Mouse (Mus musculus) spleen, adult 2 months (tissue): ENCODE measurements around the gene Hoxc10. TPM values are rescaled to one million over a fixed set of nuclear protein-coding genes. Genes with fewer than 3 reads are reported as not detected.

ENCODE experiments used
- DNase-seq, 2 experiments: peaks; one replicate each; pipeline versions ENCODE4 v3.0.0 to v3.0.0-alpha.2; 2012 to 2021; ENCODE audit warnings: low spot score in 2 of 2, low read depth in 1 of 2
- H3K27ac ChIP-seq: fragments of 200-500 bp; 2 replicates; pipeline ENCODE4 v1.5.1; 2012; ENCODE audit warnings: low read length, inconsistent platforms; ENCODE audit not compliant: insufficient read depth
- H3K27me3 ChIP-seq: fragments of 200-500 bp; 2 replicates; pipeline ENCODE4 v1.6.1; 2012; ENCODE audit warnings: mild to moderate bottlenecking, moderate library complexity, low read length, inconsistent platforms; ENCODE audit not compliant: control insufficient read depth, insufficient read depth
- H3K36me3 ChIP-seq: fragments of 200-500 bp; 2 replicates; pipeline ENCODE4 v1.6.1; 2012; ENCODE audit warnings: mild to moderate bottlenecking, low read length, inconsistent platforms; ENCODE audit not compliant: control insufficient read depth, insufficient read depth
- H3K4me1 ChIP-seq: fragments of 200-500 bp; 2 replicates; pipeline ENCODE4 v1.6.1; 2011; ENCODE audit warnings: inconsistent platforms; ENCODE audit not compliant: control insufficient read depth, insufficient read depth, insufficient read length
- H3K4me3 ChIP-seq: fragments of 200-500 bp; 2 replicates; pipeline ENCODE4 v1.5.1; 2011; ENCODE audit warnings: mild to moderate bottlenecking, inconsistent platforms; ENCODE audit not compliant: insufficient read depth, insufficient read length; ENCODE audit errors: extremely low read depth
- CTCF ChIP-seq: fragments of 200-500 bp; IDR thresholded peaks from 2 replicates; pipeline ENCODE4 v1.5.1; 2011; ENCODE audit warnings: mild to moderate bottlenecking, inconsistent platforms; ENCODE audit not compliant: insufficient read depth, insufficient read length, insufficient replicate concordance; ENCODE audit errors: extremely low read depth
- POLR2A ChIP-seq: fragments of 200-500 bp; IDR thresholded peaks from 2 replicates; pipeline ENCODE4 v1.6.1; 2011; ENCODE audit warnings: low read depth, low read length, inconsistent platforms
- WGBS: fragments of 180-500 bp; shearing (Covaris S2); methylation state at CpG from one replicate; pipeline ENCODE4 v1.1.7; 2018; 5-methylcytosine and 5-hydroxymethylcytosine counted together
- polyA plus RNA-seq: library from polyadenylated mRNA; depleted of rRNA; stranded (reverse); fragments of >200 nt; gene quantifications from 2 replicates; pipeline ENCODE4 v1.2.3, GENCODE M21; 2012

Gene Hoxc10
- polyA plus RNA-seq, 1 experiment: not detected

DNA sequence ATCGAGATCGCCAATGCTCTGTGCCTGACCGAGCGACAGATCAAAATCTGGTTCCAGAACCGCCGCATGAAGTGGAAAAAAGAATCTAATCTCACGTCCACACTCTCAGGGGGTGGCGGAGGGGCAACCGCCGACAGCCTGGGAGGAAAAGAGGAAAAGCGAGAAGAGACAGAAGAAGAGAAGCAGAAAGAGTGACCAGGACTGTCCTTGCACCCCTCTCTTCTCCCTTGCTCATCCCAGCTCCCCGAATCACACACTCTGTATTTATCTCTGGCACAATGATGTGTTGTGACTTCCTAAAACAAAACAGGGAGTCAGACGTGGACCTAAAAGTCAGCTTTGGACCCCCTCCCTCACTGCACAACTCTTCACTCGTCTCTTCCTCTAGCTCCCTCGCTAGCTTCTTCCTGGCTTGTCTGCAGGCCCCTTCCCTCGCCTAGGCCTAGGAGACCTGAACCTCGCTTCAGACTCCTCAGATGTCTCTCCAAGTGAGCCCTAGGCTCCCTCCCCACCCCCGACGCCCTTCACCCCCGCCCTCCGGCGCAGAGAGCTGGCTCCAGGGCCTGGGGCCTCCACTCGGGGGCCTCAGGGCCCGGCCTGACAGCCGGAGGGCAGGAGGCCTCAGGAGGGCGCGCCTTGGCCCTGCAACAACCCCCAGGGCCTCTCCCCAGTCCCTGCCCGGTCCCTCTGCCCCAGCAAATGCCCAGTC lies 44.4 kb downstream of the Hoxc10 start:
- H3K27me3 ChIP-seq: peaks cover 53% of the 10 kb centered on the region
- 12% methylated on average over 28 of the region's 28 CpGs for WGBS

DNA sequence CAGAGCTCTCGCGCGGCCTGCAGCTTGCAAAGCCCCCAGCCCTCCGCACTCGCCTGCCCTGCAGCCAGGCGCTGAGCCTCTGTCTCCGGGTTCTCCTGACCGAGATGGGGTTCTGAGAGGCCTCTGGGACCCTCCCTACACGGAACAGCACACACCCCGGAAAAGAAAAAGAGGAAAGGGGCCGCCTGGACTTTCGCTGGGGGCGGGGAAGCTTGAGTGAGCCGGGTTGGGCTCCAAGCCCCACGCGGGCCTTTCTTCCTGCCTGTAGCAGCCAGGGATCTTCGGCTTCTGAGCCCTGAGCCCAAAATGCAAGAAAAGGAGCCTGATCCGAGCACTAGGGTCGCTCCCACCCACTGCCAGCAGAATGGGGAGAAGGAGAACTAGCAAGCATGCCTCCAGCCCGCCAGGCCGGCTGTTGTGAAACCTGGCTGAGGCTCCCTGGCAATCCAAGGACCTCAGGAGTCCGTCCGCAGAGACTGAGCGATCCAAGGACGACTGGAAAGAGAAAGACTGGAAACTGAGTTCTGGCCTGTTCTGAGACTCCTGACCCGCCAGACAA lies 45.4 kb downstream of the Hoxc10 start:
- Histone ChIP-seq H3K4me3 (no peak overlapping the region), H3K27me3 (peaks cover 49% of the 10 kb centered on the region), H3K27ac (no peak overlapping the region), H3K4me1 (peaks cover 2% of the 10 kb centered on the region; the same call in 1 of the 2 replicates), H3K36me3 (no peaks in the 10 kb centered on the region)
- 21% methylated on average over 26 of the region's 26 CpGs for WGBS
- DNase-seq: no peak
- TF ChIP-seq CTCF (no peak), POLR2A (no peak)

More for the DNA sequence above, 44.4 kb downstream of the Hoxc10 start:
- Histone ChIP-seq H3K27ac (no peak overlapping the region), H3K4me3 (no peak overlapping the region), H3K4me1 (peaks cover 2% of the 10 kb centered on the region; the same call in 1 of the 2 replicates), H3K36me3 (no peaks in the 10 kb centered on the region)
- TF ChIP-seq POLR2A (no peak), CTCF (no peak)
- no peak for DNase-seq

DNA sequence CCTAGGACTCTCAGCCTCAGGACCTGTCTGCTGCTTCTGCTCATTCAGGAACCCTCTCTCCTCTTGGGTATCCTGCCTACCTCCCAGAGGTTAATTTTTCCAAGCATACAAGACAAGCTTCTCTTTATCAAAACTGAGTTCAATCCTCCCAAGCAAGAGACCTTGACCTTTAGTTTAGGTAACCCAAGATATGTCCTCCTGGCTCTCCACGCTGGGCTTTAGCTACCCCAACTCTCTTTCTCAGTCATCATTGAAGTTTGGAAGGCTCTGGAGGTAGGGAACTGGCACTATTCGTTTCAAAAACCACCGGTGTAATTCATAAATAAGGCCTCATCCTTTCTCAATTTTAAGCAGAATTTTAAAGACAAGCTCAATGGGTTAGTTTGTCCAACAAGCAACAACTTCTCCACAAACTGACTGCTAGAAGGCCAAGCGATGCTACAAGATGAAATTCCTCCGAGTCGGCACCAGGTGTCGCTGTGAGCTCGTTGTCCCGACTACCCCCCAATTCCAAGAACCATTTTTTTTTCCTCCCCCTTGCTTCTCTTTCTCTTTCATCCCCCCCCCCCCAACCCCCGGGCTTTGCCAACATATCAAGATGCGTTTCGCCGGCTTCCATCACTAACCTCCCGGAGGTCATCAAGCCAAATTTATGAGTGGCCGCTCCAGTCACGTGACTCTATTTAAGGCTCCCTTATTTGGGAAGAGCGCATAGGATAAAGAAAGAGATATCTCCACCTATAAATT lies 46.8 kb downstream of the Hoxc10 start:
- peaks cover 37% of the 10 kb centered on the region for H3K27me3 ChIP-seq
- peaks cover 2% of the 10 kb centered on the region; the same call in 1 of the 2 replicates for H3K4me1 ChIP-seq
- H3K4me3 ChIP-seq: no peak overlapping the region
- WGBS: 9% methylated on average over 17 of the region's 17 CpGs
- TF ChIP-seq CTCF: peak; percentile 71; the same call in 1 of the 2 replicates
- no peak for TF ChIP-seq POLR2A
- H3K36me3 ChIP-seq: no peaks in the 10 kb centered on the region
- DNase-seq: no peak
- no peak overlapping the region for H3K27ac ChIP-seq

DNA sequence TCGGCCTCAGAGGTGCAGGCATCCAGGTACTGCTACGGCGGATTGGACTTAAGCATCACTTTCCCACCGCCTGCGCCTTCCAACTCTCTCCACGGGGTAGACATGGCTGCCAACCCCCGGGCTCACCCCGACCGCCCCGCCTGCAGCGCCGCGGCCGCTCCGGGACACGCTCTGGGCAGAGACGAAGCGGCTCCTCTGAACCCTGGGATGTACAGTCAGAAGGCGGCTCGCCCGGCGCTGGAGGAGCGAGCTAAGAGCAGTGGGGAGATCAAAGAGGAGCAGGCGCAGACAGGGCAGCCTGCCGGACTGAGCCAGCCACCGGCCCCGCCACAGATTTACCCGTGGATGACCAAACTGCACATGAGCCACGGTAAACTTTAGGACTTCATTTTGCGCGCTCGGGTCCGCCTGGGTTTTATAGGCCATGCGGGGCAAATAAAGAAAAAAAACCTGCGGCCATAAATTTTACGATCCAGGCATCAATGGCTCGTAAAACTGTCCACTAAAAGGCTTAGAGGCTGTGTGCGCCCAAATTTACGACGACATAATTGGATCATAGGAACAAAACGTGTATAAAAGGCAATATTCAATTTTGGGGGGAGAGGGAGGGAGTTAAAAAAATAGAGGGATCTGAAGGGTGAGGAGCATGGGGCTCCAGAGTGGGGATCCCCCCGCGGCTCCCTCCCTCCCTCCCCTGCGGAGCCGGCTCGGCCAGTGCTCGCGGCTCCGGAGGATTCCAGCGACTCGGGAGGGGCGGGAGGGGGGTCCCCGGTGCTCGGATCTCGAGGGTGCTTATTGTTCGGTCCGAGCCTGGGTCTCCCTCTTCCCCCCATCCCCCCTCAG lies 47.8 kb downstream of the Hoxc10 start:
- WGBS: 6% methylated on average over 56 of the region's 57 CpGs
- Histone ChIP-seq H3K27me3 (peaks cover 33% of the 10 kb centered on the region), H3K27ac (no peak overlapping the region), H3K36me3 (no peaks in the 10 kb centered on the region), H3K4me1 (peaks cover 2% of the 10 kb centered on the region; the same call in 1 of the 2 replicates), H3K4me3 (no peak overlapping the region)
- TF ChIP-seq CTCF (no peak), POLR2A (no peak)
- DNase-seq: no peak

DNA sequence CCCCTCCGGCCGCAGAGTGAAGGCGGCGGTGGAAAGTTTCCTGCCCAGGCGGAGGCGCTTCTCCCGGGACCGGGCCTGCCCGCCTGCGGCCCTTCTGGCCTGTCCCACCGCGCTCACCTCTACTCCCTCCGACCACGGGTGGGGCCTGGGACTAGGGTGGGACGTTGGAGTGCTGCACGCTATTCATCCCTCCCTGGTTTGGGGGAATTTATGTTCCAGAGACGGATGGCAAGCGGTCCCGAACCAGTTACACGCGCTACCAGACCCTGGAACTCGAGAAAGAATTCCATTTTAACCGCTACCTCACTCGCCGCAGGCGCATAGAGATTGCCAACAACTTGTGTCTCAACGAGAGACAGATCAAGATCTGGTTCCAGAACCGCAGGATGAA lies 48.4 kb downstream of the Hoxc10 start:
- H3K4me3 ChIP-seq: no peak overlapping the region
- 6% methylated on average over 26 of the region's 28 CpGs for WGBS
- DNase-seq: no peak
- no peak overlapping the region for H3K27ac ChIP-seq
- peaks cover 32% of the 10 kb centered on the region for H3K27me3 ChIP-seq
- no peaks in the 10 kb centered on the region for H3K36me3 ChIP-seq
- TF ChIP-seq CTCF (no peak), POLR2A (no peak)
- peaks cover 2% of the 10 kb centered on the region; the same call in 1 of the 2 replicates for H3K4me1 ChIP-seq
